17 mouse cellular contexts compared by ENCODE assay signal in genomic region chr4:86170763-86171162, GRCm38 (mm10).
DNase-seq lines count a peak whose midpoint lies in the region; ATAC-seq and TF ChIP-seq lines count a peak whose summit lies in the region.
"Had no signal": no experiment of that assay in that cellular context is flagged by ENCODE, and none has a peak within 500 bp of the region (broad histone marks: within the 10 kb centered on the region; RNA-seq: fewer than 3 reads in every experiment).

No protein-coding gene starts in this region.

- ATAC-seq in hindbrain, embryonic 11.5 days (ENCODE audit: low FRiP score) = peak; percentile 51; the same call in 1 of the 2 replicates
- peak; percentile 67; the same call in 1 of the 2 replicates for ATAC-seq in forebrain, embryonic 15.5 days (replicated peaks)
- peak; percentile 53; the same call in 1 of the 2 replicates for ATAC-seq in neural tube, embryonic 12.5 days (ENCODE audit: low FRiP score, low read depth)

- no peaks in the 10 kb centered on the region for H3K27me3 ChIP-seq in hindbrain, embryonic 11.5 days (ENCODE audit: control insufficient read depth, insufficient read depth, low read length)
- H3K27me3 ChIP-seq in hindbrain, embryonic 10.5 days (ENCODE audit: insufficient read depth, poor library complexity, severe bottlenecking) = no peaks in the 10 kb centered on the region
- no peaks in the 10 kb centered on the region for H3K27me3 ChIP-seq in forebrain, embryonic 15.5 days
- H3K27me3 ChIP-seq in neural tube, embryonic 12.5 days (replicated peaks) = no peaks in the 10 kb centered on the region

- TF ChIP-seq CTCF in brain, embryonic 14.5 days (IDR thresholded peaks at IDR 0.05; ENCODE audit: borderline replicate concordance, extremely low read depth, insufficient read depth, insufficient read length) = no peak

- WGBS in hindbrain, embryonic 11.5 days = 65% methylated on average over 10 of the region's 10 CpGs
- WGBS in hindbrain, embryonic 10.5 days = 79% methylated on average over 10 of the region's 10 CpGs
- 37% methylated on average over 10 of the region's 10 CpGs for WGBS in forebrain, embryonic 15.5 days
- 49% methylated on average over 10 of the region's 10 CpGs for WGBS in neural tube, embryonic 12.5 days

- no peaks in the 10 kb centered on the region for H3K9me3 ChIP-seq in hindbrain, embryonic 11.5 days (ENCODE audit: control insufficient read depth, low read length)
- peaks cover 5% of the 10 kb centered on the region; the same call in 1 of the 2 replicates for H3K9me3 ChIP-seq in hindbrain, embryonic 10.5 days
- no peaks in the 10 kb centered on the region for H3K9me3 ChIP-seq in forebrain, embryonic 15.5 days
- H3K9me3 ChIP-seq in neural tube, embryonic 12.5 days = no peaks in the 10 kb centered on the region

- no peak overlapping the region for H3K4me2 ChIP-seq in hindbrain, embryonic 11.5 days (replicated peaks; ENCODE audit: low read depth, low read length)
- no peak overlapping the region for H3K4me2 ChIP-seq in forebrain, embryonic 15.5 days (replicated peaks)
- no peak overlapping the region for H3K4me2 ChIP-seq in neural tube, embryonic 12.5 days (replicated peaks)

- peak; percentile 8 for DNase-seq in hindbrain, embryonic 11.5 days (ENCODE audit: low spot score)
- DNase-seq in hindbrain, embryonic 10.5 days (ENCODE audit: low spot score) = no peak
- peak; percentile 64 for DNase-seq in brain, embryonic 14.5 days (ENCODE audit: low read depth)
- no peak for DNase-seq in frontal cortex, postnatal 36 days (ENCODE audit: low spot score in 2 of 2)
- DNase-seq in heart, postnatal 14 days = no peak
- DNase-seq in thymus, postnatal 0 days (ENCODE audit: low spot score) = no peak
- DNase-seq: adrenal gland, postnatal 25 days; cerebellum, adult 8-10 months; gastrocnemius, postnatal 14 days; kidney, adult 8-10 months; kidney, postnatal 4 days; liver; lung, adult 18-20 months; lung, postnatal 36 days; thymus, adult 18-20 months had no signal

- intact Hi-C loops in heart, postnatal 14 days (cut with DNase I) = no loop called here

- H3K9ac ChIP-seq in hindbrain, embryonic 11.5 days (ENCODE audit: low read depth, low read length) = no peak overlapping the region
- no peak overlapping the region for H3K9ac ChIP-seq in forebrain, embryonic 15.5 days (replicated peaks)
- H3K9ac ChIP-seq in neural tube, embryonic 12.5 days = no peak overlapping the region

- TF ChIP-seq POLR2A in brain, embryonic 14.5 days (IDR thresholded peaks at IDR 0.05; ENCODE audit: borderline replicate concordance, extremely low read depth, insufficient read depth, insufficient read length, poor library complexity, severe bottlenecking) = no peak

- H3K27ac ChIP-seq in hindbrain, embryonic 11.5 days (ENCODE audit: low read depth, low read length) = no peak overlapping the region
- no peak overlapping the region for H3K27ac ChIP-seq in hindbrain, embryonic 10.5 days
- no peak overlapping the region for H3K27ac ChIP-seq in forebrain, embryonic 15.5 days (replicated peaks)
- no peak overlapping the region for H3K27ac ChIP-seq in neural tube, embryonic 12.5 days

- H3K4me1 ChIP-seq in hindbrain, embryonic 11.5 days (replicated peaks; ENCODE audit: control insufficient read depth, insufficient read depth, low read length) = no peaks in the 10 kb centered on the region
- H3K4me1 ChIP-seq in hindbrain, embryonic 10.5 days (replicated peaks) = peaks cover 7% of the 10 kb centered on the region; the same call in 1 of the 2 replicates
- H3K4me1 ChIP-seq in forebrain, embryonic 15.5 days = no peaks in the 10 kb centered on the region
- no peaks in the 10 kb centered on the region for H3K4me1 ChIP-seq in neural tube, embryonic 12.5 days

- H3K36me3 ChIP-seq in hindbrain, embryonic 11.5 days (ENCODE audit: control insufficient read depth, insufficient read depth, low read length) = no peaks in the 10 kb centered on the region
- no peaks in the 10 kb centered on the region for H3K36me3 ChIP-seq in hindbrain, embryonic 10.5 days
- H3K36me3 ChIP-seq in forebrain, embryonic 15.5 days = no peaks in the 10 kb centered on the region
- no peaks in the 10 kb centered on the region for H3K36me3 ChIP-seq in neural tube, embryonic 12.5 days

- H3K4me3 ChIP-seq in hindbrain, embryonic 11.5 days (ENCODE audit: low read depth, low read length) = no peak overlapping the region
- no peak overlapping the region for H3K4me3 ChIP-seq in hindbrain, embryonic 10.5 days
- H3K4me3 ChIP-seq in forebrain, embryonic 15.5 days = no peak overlapping the region
- no peak overlapping the region for H3K4me3 ChIP-seq in neural tube, embryonic 12.5 days

Comparison
In these comparisons a context has a peak if more than half of its experiments do, and no peak if none do; other contexts are left out.
1. DNase-seq: peak in hindbrain, embryonic 11.5 days (single experiment) and brain, embryonic 14.5 days (single experiment); none in hindbrain, embryonic 10.5 days (single experiment), frontal cortex, postnatal 36 days (0 of 2), heart, postnatal 14 days (0 of 2) and thymus, postnatal 0 days (single experiment).
2. Peak in every context shown above with its lines, with median percentiles within 50 percentile points of each other: ATAC-seq.